ENCODE assay signal across 11 mouse cellular contexts in genomic region chr10:120128601-120129277, GRCm38 (mm10). TPM values are rescaled to one million over a fixed set of nuclear protein-coding genes. Genes with fewer than 3 reads are reported as not detected.
DNase-seq lines count a peak whose midpoint lies in the region; ATAC-seq and TF ChIP-seq lines count a peak whose summit lies in the region.
"Had no signal": no experiment of that assay in that cellular context is flagged by ENCODE, and none has a peak within 500 bp of the region (broad histone marks: within the 10 kb centered on the region; RNA-seq: fewer than 3 reads in every experiment).

No protein-coding gene starts in this region.

- TF ChIP-seq CTCF in olfactory bulb, adult 2 months (IDR thresholded peaks at IDR 0.05; ENCODE audit: insufficient read depth, low read depth, low read length): no peak

- no peak for DNase-seq in frontal cortex, postnatal 25 days (ENCODE audit: low spot score in 2 of 2)
- no peak for DNase-seq in neural tube, embryonic 10.5 days (ENCODE audit: extremely low spot score, low spot score)
- DNase-seq in kidney, postnatal 10 days: peak; percentile 44
- DNase-seq in adrenal gland, postnatal 14 days: no peak
- no peak for DNase-seq in gastrocnemius, postnatal 36 days
- DNase-seq: adrenal gland, postnatal 25 days; heart, adult 2 months had no signal

- no peaks in the 10 kb centered on the region for H3K27me3 ChIP-seq in neural tube, embryonic 12.5 days (replicated peaks)

- H3K9me3 ChIP-seq in neural tube, embryonic 12.5 days: no peaks in the 10 kb centered on the region

- TF ChIP-seq POLR2A in olfactory bulb, adult 2 months (IDR thresholded peaks at IDR 0.05; ENCODE audit: insufficient read depth, low read depth, low read length): no peak

- 43% methylated on average over 13 of the region's 13 CpGs for WGBS in neural tube, embryonic 12.5 days
- WGBS in olfactory bulb, adult 2 months: 32% methylated on average over 13 of the region's 13 CpGs

- no peaks in the 10 kb centered on the region; the same call in 1 of the 2 replicates for H3K4me1 ChIP-seq in neural tube, embryonic 12.5 days
- peaks cover 2% of the 10 kb centered on the region; the same call in 1 of the 2 replicates for H3K4me1 ChIP-seq in olfactory bulb, adult 2 months (ENCODE audit: control insufficient read depth, insufficient read depth, low read length)

- H3K9ac ChIP-seq in neural tube, embryonic 12.5 days: no peak overlapping the region

- H3K27ac ChIP-seq in neural tube, embryonic 12.5 days: no peak overlapping the region
- no peak overlapping the region for H3K27ac ChIP-seq in olfactory bulb, adult 2 months (ENCODE audit: insufficient read depth, low read depth, low read length)
- H3K27ac ChIP-seq: heart, adult 2 months; macrophage had no signal

- H3K36me3 ChIP-seq in neural tube, embryonic 12.5 days: no peaks in the 10 kb centered on the region

- peak overlapping the region; percentile 31 for H3K4me2 ChIP-seq in neural tube, embryonic 12.5 days (replicated peaks)

- intact Hi-C loops in gastrocnemius, postnatal 36 days (cut with DNase I): loop anchor here (5.0 to 10.0 kb wide), 2 partner anchors 66 to 484 kb away; no protein-coding TSS in a partner anchor

- peak; percentile 79 for ATAC-seq in frontal cortex, adult (ENCODE audit: low TSS enrichment)
- ATAC-seq in neural tube, embryonic 12.5 days (ENCODE audit: low FRiP score, low read depth): no peak

- H3K4me3 ChIP-seq in neural tube, embryonic 12.5 days: no peak overlapping the region
- H3K4me3 ChIP-seq in olfactory bulb, adult 2 months (ENCODE audit: insufficient read depth, low read depth, low read length): peak overlapping the region; percentile 9
- H3K4me3 ChIP-seq: heart, adult 2 months had no signal

RNA-seq across cellular contexts. Expression of gene Helb, which starts 16.0 kb away (rescaled TPM):
- 3.9 and 4.2 TPM in 2 replicates for polyA plus RNA-seq in neural tube, embryonic 12.5 days (2016; fragmentation: Nextera tagmentation; extraction: Ambion mirVana)
- polyA plus RNA-seq in olfactory bulb, adult 2 months (2012; ENCODE audit: insufficient read depth, insufficient read length, low replicate concordance, missing spikeins): not detected in 2 replicates
- total RNA-seq in adrenal gland, postnatal 14 days (2021): 9.6 and 14.2 TPM in 2 replicates
- 1 to 10 TPM; 6.5 to 8.6 TPM for total RNA-seq in gastrocnemius, postnatal 36 days (2021)
